Mouse (Mus musculus) myocyte (in vitro differentiated cells): Measurements from ENCODE around the gene Gm45717.

ENCODE experiments used
- CEBPB ChIP-seq: IDR thresholded peaks from 2 replicates; pipeline ENCODE4 v1.6.1; 2011; ENCODE audit warnings: mild to moderate bottlenecking, moderate library complexity; ENCODE audit not compliant: poor library complexity, insufficient read depth, severe bottlenecking
- E2F4 ChIP-seq: IDR thresholded peaks from one replicate; pipeline ENCODE4 v1.6.1; 2011; ENCODE audit warnings: mild to moderate bottlenecking, control low read depth, moderate library complexity; ENCODE audit not compliant: insufficient read depth
- MAX ChIP-seq: IDR thresholded peaks from one replicate; pipeline ENCODE4 v1.6.1; 2011; ENCODE audit warnings: low read depth, mild to moderate bottlenecking, control low read depth
- MYOD1 ChIP-seq, 3 experiments: IDR thresholded peaks; one replicate each; pipeline ENCODE4 v1.6.1; 2011; ENCODE audit warnings: control low read depth in 2 of 3, low read depth in 2 of 3, mild to moderate bottlenecking in 2 of 3, moderate library complexity in 1 of 3; ENCODE audit not compliant: insufficient read length in 2 of 3, control insufficient read depth in 1 of 3
- MYOG ChIP-seq, 3 experiments: IDR thresholded peaks; one replicate each; pipeline ENCODE4 v1.6.1; 2011; ENCODE audit warnings: control low read depth in 2 of 3, low read depth in 2 of 3, mild to moderate bottlenecking in 2 of 3; ENCODE audit not compliant: insufficient read length in 2 of 3, control insufficient read depth in 1 of 3, insufficient read depth in 1 of 3
- POLR2A ChIP-seq: IDR thresholded peaks from one replicate; pipeline ENCODE4 v1.6.1; 2011; ENCODE audit warnings: low read depth, mild to moderate bottlenecking, control low read depth, moderate library complexity; ENCODE audit not compliant: insufficient read length
- POLR2AphosphoS2 ChIP-seq: IDR thresholded peaks from one replicate; pipeline ENCODE4 v1.6.1; 2011; ENCODE audit warnings: low read depth, control low read depth; ENCODE audit not compliant: insufficient read length
- REST ChIP-seq: IDR thresholded peaks from one replicate; pipeline ENCODE4 v1.6.1; 2011; ENCODE audit warnings: mild to moderate bottlenecking, control low read depth, moderate library complexity; ENCODE audit not compliant: insufficient read depth, insufficient read length
- TCF12 ChIP-seq: IDR thresholded peaks from one replicate; pipeline ENCODE4 v1.6.1; 2011; ENCODE audit warnings: mild to moderate bottlenecking, control low read depth; ENCODE audit not compliant: poor library complexity, insufficient read depth, severe bottlenecking
- USF1 ChIP-seq: IDR thresholded peaks from one replicate; pipeline ENCODE4 v1.6.1; 2011; ENCODE audit warnings: low read depth, mild to moderate bottlenecking, control low read depth, moderate library complexity

DNA sequence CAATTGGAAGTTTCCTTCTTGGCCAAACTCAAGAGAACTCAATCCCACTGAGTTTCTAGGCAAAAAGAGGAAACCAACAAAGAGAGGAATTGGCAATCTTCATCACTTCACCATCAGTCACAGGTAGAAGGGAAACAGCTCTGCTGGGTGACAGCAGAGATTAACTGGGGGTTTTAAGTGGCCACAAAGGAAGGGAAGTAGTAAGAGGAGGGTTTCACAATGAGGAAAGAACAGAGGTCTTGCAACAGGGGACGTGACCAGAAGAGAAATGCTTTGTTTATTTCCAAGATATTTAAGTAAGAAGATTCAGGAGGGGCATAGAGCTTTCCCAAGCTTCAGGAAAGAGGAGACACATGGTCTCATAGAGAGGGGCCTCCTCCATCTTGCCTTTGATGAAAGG, 42.1 kb upstream of the Gm45717 start:
- TF ChIP-seq POLR2A (no peak), CEBPB (no peak), POLR2AphosphoS2 (no peak), MAX (no peak), USF1 (no peak), E2F4 (no peak), MYOG (IDR thresholded peaks at IDR 0.05; ENCODE audit: control insufficient read depth in 1 of 3, insufficient read depth in 1 of 3, insufficient read length in 2 of 3, low read depth in 2 of 3) (no peak), MYOD1 (IDR thresholded peaks at IDR 0.05; ENCODE audit: control insufficient read depth in 1 of 3, insufficient read length in 2 of 3, low read depth in 2 of 3) (no peak), REST (no peak), TCF12 (no peak)
